Mouse (Mus musculus): ENCODE data around the gene Mgll. TPM values are rescaled to one million over a fixed set of nuclear protein-coding genes. Genes with fewer than 3 reads are reported as not detected.
A peak's percentile ranks its signal among the peaks of the same experiment; 100 is the strongest.

The Mgll gene
- total and polyA plus RNA-seq, 2 experiments from 2014 or later: 126 to 148 TPM

GRCm38 (mm10) chr6:88709279-88709575 lies 15.0 kb upstream of the Mgll start:
- Histone ChIP-seq H3K36me3 (ENCODE audit: insufficient read depth, low read length) (no peaks in the 10 kb centered on the region), H3K4me2 (ENCODE audit: low read depth, low read length) (no peak overlapping the region), H3K4me1 (ENCODE audit: insufficient read depth, low read length) (no peaks in the 10 kb centered on the region), H3K27ac (no peak overlapping the region), H3K4me3 (ENCODE audit: low read length) (no peak overlapping the region), H3K9ac (replicated peaks; ENCODE audit: low read length) (no peak overlapping the region), H3K27me3 (ENCODE audit: insufficient read depth, low read length) (no peaks in the 10 kb centered on the region), H3K9me3 (ENCODE audit: low read length) (no peaks in the 10 kb centered on the region)
- ATAC-seq: no peak
- DNase-seq (ENCODE audit: low spot score): no peak
- WGBS: 94% methylated on average over 1 of the region's 1 CpGs
- no peak for TF ChIP-seq CTCF (IDR thresholded peaks at IDR 0.05; ENCODE audit: low read depth)

- no peak for DNase-seq (ENCODE audit: low spot score)
- no peak for ATAC-seq
Observed at GRCm38 (mm10) chr6:88711313-88711712, 12.9 kb upstream of the Mgll start.

GRCm38 (mm10) chr6:88712083-88712482 lies 12.1 kb upstream of the Mgll start:
- H3K9me3 ChIP-seq (ENCODE audit: low read length): no peaks in the 10 kb centered on the region
- H3K4me2 ChIP-seq (ENCODE audit: low read depth, low read length): no peak overlapping the region

More at GRCm38 (mm10) chr6:88711313-88711712, 12.9 kb upstream of the Mgll start:
- Histone ChIP-seq H3K27me3 (ENCODE audit: insufficient read depth, low read length) (no peaks in the 10 kb centered on the region), H3K9ac (replicated peaks; ENCODE audit: low read length) (no peak overlapping the region), H3K4me3 (ENCODE audit: low read length) (no peak overlapping the region), H3K4me2 (ENCODE audit: low read depth, low read length) (no peak overlapping the region), H3K4me1 (ENCODE audit: insufficient read depth, low read length) (no peaks in the 10 kb centered on the region), H3K36me3 (ENCODE audit: insufficient read depth, low read length) (no peaks in the 10 kb centered on the region), H3K27ac (no peak overlapping the region), H3K9me3 (ENCODE audit: low read length) (no peaks in the 10 kb centered on the region)
- WGBS: 84% methylated on average over 3 of the region's 3 CpGs
- no peak for TF ChIP-seq CTCF (IDR thresholded peaks at IDR 0.05; ENCODE audit: low read depth)

GRCm38 (mm10) chr6:88713320-88713719 lies 10.9 kb upstream of the Mgll start:
- DNase-seq (ENCODE audit: low spot score): no peak
- Histone ChIP-seq H3K27ac (no peak overlapping the region), H3K4me3 (ENCODE audit: low read length) (no peak overlapping the region), H3K9ac (replicated peaks; ENCODE audit: low read length) (no peak overlapping the region), H3K27me3 (ENCODE audit: insufficient read depth, low read length) (no peaks in the 10 kb centered on the region), H3K4me1 (ENCODE audit: insufficient read depth, low read length) (no peaks in the 10 kb centered on the region), H3K4me2 (ENCODE audit: low read depth, low read length) (no peak overlapping the region), H3K9me3 (ENCODE audit: low read length) (no peaks in the 10 kb centered on the region), H3K36me3 (ENCODE audit: insufficient read depth, low read length) (no peaks in the 10 kb centered on the region)
- no peak for ATAC-seq
- TF ChIP-seq CTCF (IDR thresholded peaks at IDR 0.05; ENCODE audit: low read depth): no peak

More at GRCm38 (mm10) chr6:88712083-88712482, 12.1 kb upstream of the Mgll start:
- 87% methylated on average over 4 of the region's 4 CpGs for WGBS
- Histone ChIP-seq H3K9ac (replicated peaks; ENCODE audit: low read length) (no peak overlapping the region), H3K27me3 (ENCODE audit: insufficient read depth, low read length) (no peaks in the 10 kb centered on the region), H3K27ac (no peak overlapping the region), H3K36me3 (ENCODE audit: insufficient read depth, low read length) (no peaks in the 10 kb centered on the region), H3K4me3 (ENCODE audit: low read length) (no peak overlapping the region), H3K4me1 (ENCODE audit: insufficient read depth, low read length) (no peaks in the 10 kb centered on the region)
- no peak for TF ChIP-seq CTCF (IDR thresholded peaks at IDR 0.05; ENCODE audit: low read depth)
- DNase-seq (ENCODE audit: low spot score) (no peak), ATAC-seq (no peak)

- H3K36me3 ChIP-seq (ENCODE audit: insufficient read depth, low read length): no peaks in the 10 kb centered on the region
- no peaks in the 10 kb centered on the region for H3K4me1 ChIP-seq (ENCODE audit: insufficient read depth, low read length)
- H3K9me3 ChIP-seq (ENCODE audit: low read length): no peaks in the 10 kb centered on the region
- no peak for TF ChIP-seq CTCF (IDR thresholded peaks at IDR 0.05; ENCODE audit: low read depth)
- DNase-seq (ENCODE audit: low spot score) (no peak), ATAC-seq (no peak)
- no peak overlapping the region for H3K27ac ChIP-seq
- H3K27me3 ChIP-seq (ENCODE audit: insufficient read depth, low read length): no peaks in the 10 kb centered on the region
- no peak overlapping the region for H3K4me2 ChIP-seq (ENCODE audit: low read depth, low read length)
- H3K9ac ChIP-seq (replicated peaks; ENCODE audit: low read length): no peak overlapping the region
- no peak overlapping the region for H3K4me3 ChIP-seq (ENCODE audit: low read length)
- WGBS: 94% methylated on average over 4 of the region's 4 CpGs
Observed at GRCm38 (mm10) chr6:88714200-88714674, 10.0 kb upstream of the Mgll start.

GRCm38 (mm10) chr6:88715378-88715781 lies 8.8 kb upstream of the Mgll start:
- no peaks in the 10 kb centered on the region for H3K36me3 ChIP-seq (ENCODE audit: insufficient read depth, low read length)
- no peak overlapping the region for H3K9ac ChIP-seq (replicated peaks; ENCODE audit: low read length)
- ATAC-seq (peak; percentile 15; the same call in 1 of the 2 replicates), DNase-seq (ENCODE audit: low spot score) (no peak)
- H3K4me2 ChIP-seq (ENCODE audit: low read depth, low read length): no peak overlapping the region
- no peaks in the 10 kb centered on the region for H3K9me3 ChIP-seq (ENCODE audit: low read length)
- no peak for TF ChIP-seq CTCF (IDR thresholded peaks at IDR 0.05; ENCODE audit: low read depth)
- WGBS: 41% methylated on average over 9 of the region's 9 CpGs
- no peaks in the 10 kb centered on the region for H3K27me3 ChIP-seq (ENCODE audit: insufficient read depth, low read length)
- no peak overlapping the region for H3K4me3 ChIP-seq (ENCODE audit: low read length)
- H3K27ac ChIP-seq: 0 out of 2 replicates have a peak overlapping the region, but pooled peaks have one; percentile 8
- no peaks in the 10 kb centered on the region for H3K4me1 ChIP-seq (ENCODE audit: insufficient read depth, low read length)

- WGBS: 51% methylated on average over 5 of the region's 5 CpGs
- no peaks in the 10 kb centered on the region for H3K9me3 ChIP-seq (ENCODE audit: low read length)
- ATAC-seq: no peak
Observed at GRCm38 (mm10) chr6:88715966-88716365, 8.2 kb upstream of the Mgll start.

More at GRCm38 (mm10) chr6:88715966-88716365, 8.2 kb upstream of the Mgll start:
- no peak for TF ChIP-seq CTCF (IDR thresholded peaks at IDR 0.05; ENCODE audit: low read depth)
- Histone ChIP-seq H3K36me3 (ENCODE audit: insufficient read depth, low read length) (no peaks in the 10 kb centered on the region), H3K27ac (no peak overlapping the region), H3K4me2 (ENCODE audit: low read depth, low read length) (no peak overlapping the region), H3K9ac (replicated peaks; ENCODE audit: low read length) (no peak overlapping the region), H3K4me1 (ENCODE audit: insufficient read depth, low read length) (no peaks in the 10 kb centered on the region), H3K4me3 (ENCODE audit: low read length) (no peak overlapping the region), H3K27me3 (ENCODE audit: insufficient read depth, low read length) (no peaks in the 10 kb centered on the region)
- no peak for DNase-seq (ENCODE audit: low spot score)

Measured in hindbrain, postnatal 0 days (tissue).